Mouse (Mus musculus) megakaryocyte progenitor cell, adult 5-6 weeks (primary cell): ENCODE data around the gene Eif4e2. TPM values are rescaled to one million over a fixed set of nuclear protein-coding genes. Genes with fewer than 3 reads are reported as not detected.

ENCODE experiments used
- ATAC-seq: replicated peaks from 2 replicates; pipeline ENCODE4 v1.8.0; 2016; ENCODE audit warnings: mild to moderate bottlenecking, moderate TSS enrichment, inconsistent platforms; ENCODE audit not compliant: poor library complexity
- total RNA-seq, 2 experiments: library from RNA; stranded (forward) in 1 of 2; stranded (reverse) in 1 of 2; fragments of 157-497, 149-512 nt in 1 of 2; fragments of 200-1000 nt in 1 of 2; gene quantifications; 2 replicates each; pipeline versions ENCODE4 v1.2.3 to v1.2.4; 2015 to 2017

Gene Eif4e2
- total RNA-seq, 2 experiments from 2014 or later = 79.1 to 160 TPM

DNA sequence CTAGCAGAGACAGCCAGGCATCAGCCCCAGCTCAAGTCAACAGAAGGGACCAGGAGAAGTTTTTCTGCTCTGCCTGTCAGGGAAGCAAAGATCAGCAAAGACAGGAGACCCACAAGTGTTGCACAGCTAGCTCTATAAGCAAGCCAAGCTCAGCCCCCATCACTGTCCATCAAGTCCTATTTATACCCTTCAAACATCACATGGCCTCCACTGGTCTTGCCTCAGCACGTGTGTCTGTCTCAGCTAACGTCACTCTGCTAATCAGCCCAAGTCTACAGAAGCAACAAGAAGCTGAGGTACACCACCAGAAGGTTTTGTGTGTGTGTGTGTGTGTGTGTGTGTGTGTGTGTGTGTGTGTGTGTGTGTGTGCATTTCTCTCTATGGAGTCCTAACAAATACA is 12.9 kb upstream of the Eif4e2 start:
- no peak for ATAC-seq

DNA sequence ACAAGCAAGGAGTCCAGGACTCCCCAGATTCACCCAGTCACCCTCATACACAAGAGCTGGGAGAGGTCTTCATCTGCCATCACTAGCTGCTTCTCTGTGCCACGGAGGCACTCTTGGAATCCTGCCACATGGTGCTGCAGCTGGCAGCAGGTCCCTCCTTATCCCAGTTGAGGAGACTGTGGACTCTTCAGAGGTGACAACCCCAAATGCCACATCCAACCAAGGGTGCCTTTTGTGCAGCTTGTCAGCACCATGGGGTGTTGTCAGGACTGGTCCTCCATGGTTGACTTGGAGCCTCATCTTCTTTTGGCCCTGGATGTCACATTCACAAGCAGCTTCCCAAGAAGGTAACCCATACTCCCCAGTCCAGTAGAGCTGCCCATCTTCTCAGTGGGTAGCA is 11.9 kb upstream of the Eif4e2 start:
- no peak for ATAC-seq

GRCm38 (mm10) chr1:87203779-87204178 is 9.9 kb upstream of the Eif4e2 start:
- ATAC-seq = no peak

- no peak for ATAC-seq
Measured at GRCm38 (mm10) chr1:87204465-87204864, 9.2 kb upstream of the Eif4e2 start, which contains the start of gene Chrng. TSS of gene Chrng (plus strand) at chr1:87204657.

DNA sequence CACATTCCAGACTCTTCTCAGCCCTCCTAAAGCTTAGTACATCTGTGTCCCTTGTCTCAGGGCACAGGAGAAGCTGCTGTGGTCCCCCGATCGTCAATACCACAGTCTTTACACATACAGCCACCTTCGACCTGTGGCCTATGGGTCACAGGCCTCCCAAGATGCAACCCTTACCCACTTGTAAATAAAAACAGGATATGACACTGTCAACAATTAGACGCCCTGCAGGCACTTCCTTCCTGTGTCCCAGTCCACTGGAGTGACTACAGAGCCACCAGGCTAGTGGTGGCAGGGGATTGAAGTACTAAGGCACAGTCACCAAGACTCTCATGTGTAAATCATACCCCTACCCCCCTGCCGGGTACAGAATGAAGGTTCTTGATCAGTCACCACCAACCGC is 8.7 kb upstream of the Eif4e2 start:
- no peak for ATAC-seq

DNA sequence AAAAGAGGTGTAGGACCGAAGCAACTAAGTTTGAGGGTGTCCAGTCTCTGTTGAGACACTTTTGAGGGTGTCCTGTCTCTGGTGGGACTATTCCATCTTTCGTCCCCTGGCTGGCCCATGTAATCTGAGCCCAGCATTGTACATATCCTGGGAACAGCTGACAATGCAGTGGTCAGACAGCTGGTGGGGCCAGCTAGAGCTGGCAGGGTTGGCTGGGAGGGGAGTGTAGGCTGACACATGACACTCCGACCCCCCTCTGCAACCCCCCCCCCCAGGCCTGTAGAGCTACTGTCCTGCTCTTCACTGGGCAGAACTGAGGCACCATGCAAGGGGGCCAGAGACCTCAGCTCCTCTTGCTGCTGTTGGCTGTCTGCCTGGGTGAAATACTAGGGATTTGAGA is 8.2 kb upstream of the Eif4e2 start:
- no peak for ATAC-seq

DNA sequence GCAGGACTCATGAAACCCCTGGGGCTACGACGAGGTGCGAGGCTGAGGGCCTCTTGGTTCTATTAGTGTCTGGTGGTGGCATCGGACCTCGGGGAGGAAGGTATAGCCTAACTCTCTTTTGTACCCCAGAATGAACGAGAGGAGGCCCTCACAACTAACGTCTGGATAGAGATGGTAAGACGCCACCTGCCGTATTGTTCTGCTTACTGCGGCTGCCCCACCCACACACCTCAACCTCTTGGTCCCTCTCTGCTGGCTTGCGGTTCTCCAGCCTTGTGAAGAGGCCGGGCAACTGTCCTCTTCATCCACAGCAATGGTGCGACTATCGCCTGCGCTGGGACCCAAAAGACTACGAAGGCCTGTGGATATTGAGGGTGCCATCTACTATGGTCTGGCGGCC is 7.4 kb upstream of the Eif4e2 start:
- peak; percentile 86 for ATAC-seq

- no peak for ATAC-seq
Measured at GRCm38 (mm10) chr1:87211431-87211830, 2.3 kb upstream of the Eif4e2 start.

GRCm38 (mm10) chr1:87214748-87215147 is 1.0 kb downstream of the Eif4e2 start:
- no peak for ATAC-seq

- ATAC-seq = 0 out of 2 replicates have a peak, but pooled peaks have one; percentile 26
Measured at GRCm38 (mm10) chr1:87217938-87218337, 4.2 kb downstream of the Eif4e2 start.

DNA sequence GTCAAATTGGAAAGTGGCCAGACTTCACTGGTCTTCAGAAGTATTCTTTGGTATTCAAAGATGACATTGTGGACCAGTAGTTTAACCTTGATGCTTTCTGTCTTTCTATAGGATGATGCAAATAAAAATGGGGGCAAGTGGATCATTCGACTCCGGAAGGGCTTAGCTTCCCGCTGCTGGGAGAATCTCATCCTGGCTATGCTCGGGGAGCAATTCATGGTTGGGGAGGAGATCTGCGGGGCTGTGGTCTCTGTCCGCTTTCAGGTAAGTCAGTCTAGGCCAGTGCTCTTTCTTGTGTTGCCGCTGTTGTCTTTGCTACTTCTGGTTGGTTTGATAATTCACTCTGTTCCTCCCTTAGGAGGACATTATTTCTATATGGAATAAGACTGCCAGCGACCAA is 12.0 kb downstream of the Eif4e2 start:
- ATAC-seq = no peak

DNA sequence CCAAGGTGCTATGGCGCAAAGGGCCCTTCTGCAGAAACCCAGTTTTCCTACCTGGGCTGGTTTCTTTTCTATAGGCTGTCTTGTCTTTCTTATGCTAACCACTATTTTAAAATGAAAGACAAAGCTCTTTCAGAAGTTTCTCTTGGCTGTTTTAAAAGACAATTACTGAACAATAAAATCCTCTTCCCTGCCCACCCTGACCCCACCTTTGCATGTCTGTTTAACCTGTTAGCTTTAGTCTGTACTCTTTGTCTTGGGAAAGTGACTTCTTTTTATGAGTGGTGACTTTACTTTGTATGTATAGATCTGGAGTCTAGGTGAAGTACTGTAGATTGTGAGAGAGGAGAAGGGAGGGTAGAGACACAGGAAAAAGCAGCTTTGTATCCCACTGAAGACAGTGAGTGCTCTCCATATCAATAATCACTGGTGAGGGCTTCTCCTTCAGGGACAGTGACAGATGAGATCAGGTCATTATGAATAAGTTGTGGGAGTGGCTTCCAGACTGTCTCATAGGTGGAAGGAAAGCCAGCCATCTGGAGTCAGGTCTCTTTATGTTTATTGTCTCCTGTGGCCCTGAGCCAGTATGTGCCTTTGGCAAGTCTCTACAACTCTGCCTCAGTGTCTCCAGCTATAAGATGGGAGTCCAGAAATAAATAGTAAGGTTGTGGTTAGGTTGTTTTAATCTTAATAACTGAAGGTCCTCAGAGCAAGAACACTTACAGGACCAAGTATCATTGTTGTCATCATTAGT is 12.9 kb downstream of the Eif4e2 start:
- no peak for ATAC-seq

DNA sequence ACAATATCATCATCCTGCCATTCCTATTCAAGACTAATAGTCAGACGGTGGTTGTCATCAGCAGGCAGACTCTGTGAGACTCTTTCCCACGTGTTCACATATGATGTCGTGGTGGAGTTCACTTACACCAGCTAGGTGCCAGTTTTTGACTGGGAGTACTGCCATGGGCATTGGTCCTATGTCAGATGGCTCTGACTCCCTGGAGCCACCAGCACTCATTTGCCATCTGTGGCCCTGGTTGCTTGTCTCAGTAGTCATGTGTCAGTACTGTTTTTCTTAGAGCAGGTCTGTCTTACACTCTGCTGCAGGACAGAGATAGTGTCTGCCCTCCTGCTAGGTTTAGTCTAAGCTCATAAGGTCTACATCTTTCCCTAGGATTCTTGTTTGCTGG is 13.4 kb downstream of the Eif4e2 start:
- no peak for ATAC-seq

- no peak for ATAC-seq
Measured at GRCm38 (mm10) chr1:87230606-87231005, 16.9 kb downstream of the Eif4e2 start.

DNA sequence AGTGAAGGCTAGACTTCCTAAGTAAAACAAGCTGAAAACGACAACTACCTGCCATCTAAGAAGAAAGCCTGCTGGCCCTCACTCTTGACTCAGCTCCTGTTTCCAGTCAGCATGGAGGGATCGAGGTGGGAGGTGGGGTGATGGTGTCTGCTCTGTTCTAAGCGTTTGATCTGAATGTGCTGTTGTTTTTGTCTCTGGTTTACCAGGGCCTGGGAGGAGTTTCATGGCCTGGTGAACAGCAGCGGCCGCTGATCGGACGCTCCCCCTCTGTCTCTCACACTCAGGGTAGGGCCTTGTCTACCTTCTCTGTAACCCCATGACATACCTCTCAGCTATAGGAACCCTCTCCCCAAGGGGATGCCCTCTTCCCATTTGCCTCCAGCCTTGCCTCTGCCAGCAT is 18.5 kb downstream of the Eif4e2 start:
- no peak for ATAC-seq

DNA sequence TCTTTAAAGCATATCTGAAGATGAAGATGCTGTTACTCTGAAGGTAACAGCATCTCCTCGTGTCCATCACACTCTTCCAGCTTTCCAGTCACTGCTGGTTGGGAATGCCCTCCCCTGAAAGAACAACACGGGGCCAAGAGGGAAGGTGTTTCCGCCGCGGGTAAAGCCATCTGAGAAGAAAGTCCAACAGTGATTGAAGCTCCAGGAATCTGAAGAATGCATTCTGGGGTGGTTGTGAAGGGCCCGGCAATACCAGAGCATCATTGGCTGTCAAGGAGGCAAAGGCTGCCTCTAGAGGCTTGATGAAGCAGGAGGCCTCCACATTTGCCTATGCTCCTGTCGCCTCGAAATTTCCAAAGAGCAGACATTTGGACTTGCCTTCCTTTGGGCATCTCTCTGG is 25.3 kb downstream of the Eif4e2 start:
- ATAC-seq = no peak

- ATAC-seq = no peak
Measured at GRCm38 (mm10) chr1:87243021-87243420, 29.3 kb downstream of the Eif4e2 start.

- ATAC-seq = no peak
Measured at GRCm38 (mm10) chr1:87245430-87245829, 31.7 kb downstream of the Eif4e2 start.

DNA sequence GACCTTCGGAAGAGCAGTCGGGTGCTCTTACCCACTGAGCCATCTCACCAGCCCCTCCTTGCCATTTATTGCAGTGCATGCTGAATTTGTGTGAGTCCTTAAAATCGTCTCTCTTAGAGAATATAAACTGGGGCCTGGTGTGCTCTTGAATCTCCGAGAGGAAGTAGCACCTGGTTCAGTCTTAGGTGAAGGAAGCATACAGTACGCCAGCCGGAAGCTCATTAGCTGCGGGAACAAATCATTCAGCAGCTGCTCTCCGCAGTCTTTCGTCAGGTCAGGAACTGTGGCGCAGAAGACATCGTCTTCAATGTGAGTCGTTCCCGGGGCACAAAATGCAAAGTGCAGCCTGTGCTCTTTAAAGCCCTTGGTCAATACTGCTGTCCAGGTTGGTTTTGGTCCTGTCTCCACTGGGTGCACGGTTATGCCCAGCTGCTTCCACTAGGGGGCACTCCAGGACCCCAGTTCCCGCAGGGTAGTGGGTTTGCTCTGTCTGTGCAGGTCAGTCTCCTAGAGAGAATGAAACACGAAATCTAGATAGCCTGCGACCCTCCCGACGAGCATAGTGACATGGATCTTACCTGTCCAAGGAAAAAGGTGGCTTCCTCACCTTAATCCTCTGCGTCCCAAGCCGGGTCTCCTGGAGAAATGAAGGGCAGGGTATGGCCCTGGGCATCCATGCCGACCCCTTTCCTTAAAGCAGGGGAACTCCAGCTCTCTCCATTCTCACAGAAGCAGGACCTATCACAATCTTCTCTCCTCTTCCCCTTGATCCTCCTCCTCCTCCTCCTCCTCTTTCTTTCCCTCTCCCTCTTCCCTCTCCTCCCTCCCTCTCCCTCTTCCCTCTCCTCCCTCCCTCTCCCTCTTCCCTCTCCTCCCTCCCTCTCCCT is 32.5 kb downstream of the Eif4e2 start:
- peak; percentile 97 for ATAC-seq

- peak; percentile 98 for ATAC-seq
Measured at GRCm38 (mm10) chr1:87252040-87252609, 38.4 kb downstream of the Eif4e2 start.

- no peak for ATAC-seq
Measured at GRCm38 (mm10) chr1:87255173-87255572, 41.5 kb downstream of the Eif4e2 start.

DNA sequence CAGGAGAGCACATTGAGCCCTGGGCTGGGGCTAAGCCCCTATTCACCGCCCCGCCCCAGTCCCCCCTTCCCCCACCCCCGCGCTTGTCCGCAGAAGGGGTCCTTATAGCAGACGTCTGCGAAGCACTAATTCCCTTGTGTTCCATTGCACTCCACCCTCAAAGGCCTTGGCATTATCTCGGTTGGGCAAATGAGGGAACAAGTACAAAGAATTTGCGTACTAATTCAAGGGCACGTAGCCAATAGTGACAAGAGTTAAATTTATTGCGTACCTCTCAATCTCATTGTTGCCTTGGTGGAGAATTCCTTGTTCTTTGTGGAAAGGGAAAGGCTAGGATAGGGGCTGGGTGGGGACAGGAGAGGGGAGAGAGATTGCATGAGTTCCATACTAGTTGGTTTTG is 44.0 kb downstream of the Eif4e2 start:
- no peak for ATAC-seq
